Mouse (Mus musculus): Measurements from ENCODE around the gene Trmt44.

Gene Trmt44

GRCm38 (mm10) chr5:35551855-35552837, 22.7 kb downstream of the Trmt44 start:
- intact Hi-C loops (cut with DNase I): no loop called here

GRCm38 (mm10) chr5:35546127-35546526, 28.7 kb downstream of the Trmt44 start:
- intact Hi-C loops (cut with DNase I): no loop called here

- intact Hi-C loops (cut with DNase I): no loop called here
Measured at GRCm38 (mm10) chr5:35541059-35541790, 33.6 kb downstream of the Trmt44 start.

- intact Hi-C loops (cut with DNase I): no loop called here
Measured at GRCm38 (mm10) chr5:35540555-35540954, 34.3 kb downstream of the Trmt44 start.

- intact Hi-C loops (cut with DNase I): no loop called here
Measured at GRCm38 (mm10) chr5:35539576-35539975, 35.3 kb downstream of the Trmt44 start.

GRCm38 (mm10) chr5:35538022-35538421, 36.8 kb downstream of the Trmt44 start:
- intact Hi-C loops (cut with DNase I): no loop called here

GRCm38 (mm10) chr5:35537474-35537873, 37.4 kb downstream of the Trmt44 start:
- intact Hi-C loops (cut with DNase I): no loop called here

- intact Hi-C loops (cut with DNase I): no loop called here
Measured at GRCm38 (mm10) chr5:35536271-35536670, 38.6 kb downstream of the Trmt44 start.

GRCm38 (mm10) chr5:35531586-35531985, 43.3 kb downstream of the Trmt44 start:
- intact Hi-C loops (cut with DNase I): no loop called here

GRCm38 (mm10) chr5:35530442-35530841, 44.4 kb downstream of the Trmt44 start:
- intact Hi-C loops (cut with DNase I): no loop called here

- intact Hi-C loops (cut with DNase I): no loop called here
Measured at GRCm38 (mm10) chr5:35525469-35526123, 49.3 kb downstream of the Trmt44 start, which contains the start of gene Cpz. Cpz (minus strand) TSS chr5:35525698.

GRCm38 (mm10) chr5:35524381-35524780, 50.5 kb downstream of the Trmt44 start:
- intact Hi-C loops (cut with DNase I): no loop called here

- intact Hi-C loops (cut with DNase I): loop anchor here (1.0 kb wide), 1 partner anchor 40 kb away; no protein-coding TSS in a partner anchor
Measured at GRCm38 (mm10) chr5:35523735-35524134, 51.1 kb downstream of the Trmt44 start.

GRCm38 (mm10) chr5:35516781-35517180, 58.1 kb downstream of the Trmt44 start:
- intact Hi-C loops (cut with DNase I): no loop called here

GRCm38 (mm10) chr5:35510589-35510988, 64.3 kb downstream of the Trmt44 start:
- intact Hi-C loops (cut with DNase I): loop anchor here (1.0 to 2.0 kb wide), 2 partner anchors 131 to 148 kb away; no protein-coding TSS in a partner anchor

Data from adrenal gland (tissue).